Mouse (Mus musculus) heart, embryonic 11.5 days (tissue): ENCODE data around the gene Crybb2. TPM values are rescaled to one million over a fixed set of nuclear protein-coding genes. Genes with fewer than 3 reads are reported as not detected.

Experiments
- ATAC-seq: fragments of 200-750 bp; cut with Nextera tagmentation; replicated peaks from 2 replicates; pipeline ENCODE4 v1.8.0; 2017; ENCODE audit warnings: moderate library complexity; ENCODE audit not compliant: insufficient number of reproducible peaks, low FRiP score, low TSS enrichment
- H3K27ac ChIP-seq: fragments of 300-500 bp; sonication (generic); 2 replicates; pipeline ENCODE4 v1.5.1; 2014; ENCODE audit warnings: mild to moderate bottlenecking, low read depth, low read length
- H3K27me3 ChIP-seq: fragments of 300-500 bp; sonication (generic); 2 replicates; pipeline ENCODE4 v1.6.1; 2014; ENCODE audit warnings: mild to moderate bottlenecking, low read length, mixed read lengths; ENCODE audit not compliant: control insufficient read depth, insufficient read depth
- H3K36me3 ChIP-seq: fragments of 300-500 bp; sonication (generic); 2 replicates; pipeline ENCODE4 v1.6.1; 2014; ENCODE audit warnings: mild to moderate bottlenecking, low read length, moderate library complexity, mixed read lengths; ENCODE audit not compliant: control insufficient read depth, insufficient read depth
- H3K4me1 ChIP-seq: fragments of 300-500 bp; sonication (generic); 2 replicates; pipeline ENCODE4 v1.6.1; 2014; ENCODE audit warnings: low read length; ENCODE audit not compliant: control insufficient read depth, insufficient read depth
- H3K4me2 ChIP-seq: fragments of 300-500 bp; sonication (generic); 2 replicates; pipeline ENCODE4 v1.6.1; 2014; ENCODE audit warnings: mild to moderate bottlenecking, moderate library complexity
- H3K4me3 ChIP-seq: fragments of 300-500 bp; sonication (generic); 2 replicates; pipeline ENCODE4 v1.5.1; 2014; ENCODE audit warnings: low read depth, low read length
- H3K9ac ChIP-seq: fragments of 300-500 bp; sonication (generic); 2 replicates; pipeline ENCODE4 v1.6.1; 2014; ENCODE audit warnings: mild to moderate bottlenecking, low read depth, low read length, moderate library complexity
- H3K9me3 ChIP-seq: fragments of 300-500 bp; sonication (generic); replicated peaks from 2 replicates; pipeline ENCODE4 v1.6.1; 2016; ENCODE audit warnings: low read length; ENCODE audit not compliant: control insufficient read depth
- WGBS: fragments of 180-500 bp; shearing (Covaris S2); extraction: QIAGEN DNeasy Blood & Tissue Kit; methylation state at CpG from one replicate; pipeline ENCODE4 v1.1.7; 2014; ENCODE audit not compliant: insufficient replicate concordance; 5-methylcytosine and 5-hydroxymethylcytosine counted together
- polyA plus RNA-seq: library from polyadenylated mRNA; unstranded; fragments of >200 nt; fragmentation: Nextera tagmentation; extraction: Ambion mirVana; gene quantifications from 2 replicates; pipeline ENCODE4 v1.2.1, GENCODE M21; 2014

Gene Crybb2
- polyA plus RNA-seq = not detected in 2 replicates

DNA sequence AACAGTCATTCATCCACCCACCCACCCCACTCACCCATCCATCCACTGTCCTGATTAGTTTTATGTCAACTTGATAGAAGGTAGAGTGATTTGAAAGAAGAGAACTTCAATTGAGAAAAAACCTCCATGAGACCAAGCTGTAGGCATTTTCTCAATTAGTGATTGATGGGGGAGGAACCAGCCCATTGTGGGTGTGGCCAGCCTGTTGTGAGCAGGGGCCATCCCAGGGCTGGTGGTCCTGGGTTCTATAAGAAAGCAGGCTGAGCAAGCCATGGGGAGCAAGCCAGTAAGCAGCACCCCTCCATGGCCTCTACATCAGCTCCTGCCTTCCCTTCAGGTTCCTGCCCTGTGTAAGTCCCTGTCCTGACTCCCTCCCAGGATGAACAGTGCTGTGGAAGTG lies at the start of gene Crybb2:
TSS of gene Crybb2 (minus strand) at position 101 of the 400 bp plus-strand sequence.
- ATAC-seq = no peak
- no peak within 1 kb of the TSS for H3K9ac ChIP-seq
- H3K27me3 ChIP-seq = no peaks in the 10 kb centered on the region
- H3K9me3 ChIP-seq = no peaks in the 10 kb centered on the region
- H3K4me3 ChIP-seq = no peak within 1 kb of the TSS
- H3K4me2 ChIP-seq = no peak within 1 kb of the TSS
- peaks cover 4% of the 10 kb centered on the region for H3K4me1 ChIP-seq
- H3K36me3 ChIP-seq = no peaks in the 10 kb centered on the region
- H3K27ac ChIP-seq = no peak within 1 kb of the TSS

DNA sequence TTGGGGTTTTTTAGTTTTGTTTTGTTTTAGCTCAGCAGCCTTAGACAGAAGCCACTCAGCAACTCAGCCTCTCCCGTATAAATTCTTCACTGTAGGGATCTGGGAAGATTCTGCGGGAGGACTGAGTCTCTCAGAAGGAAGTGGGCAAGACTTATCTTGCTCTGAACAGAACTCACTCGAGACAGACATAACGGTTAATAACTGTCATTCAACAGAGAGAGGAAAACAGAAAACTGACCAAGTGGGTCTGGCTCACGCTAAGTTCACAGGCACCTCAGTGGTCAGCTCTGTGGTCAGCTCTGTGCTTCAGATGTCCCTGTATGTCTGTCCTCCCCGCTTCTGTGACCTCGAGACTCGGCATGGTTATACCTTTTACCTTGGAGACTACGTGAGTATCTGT lies 49.4 kb upstream of the Crybb2 start:
- H3K27me3 ChIP-seq = no peaks in the 10 kb centered on the region
- no peak for ATAC-seq
- 55% methylated on average over 9 of the region's 9 CpGs for WGBS
- peak overlapping the region; percentile 40; the same call in 1 of the 2 replicates for H3K9ac ChIP-seq
- H3K4me2 ChIP-seq = no peak overlapping the region; the same call in 1 of the 2 replicates
- H3K27ac ChIP-seq = 0 out of 2 replicates have a peak overlapping the region, but pooled peaks have one; percentile 3
- no peaks in the 10 kb centered on the region for H3K36me3 ChIP-seq
- H3K9me3 ChIP-seq = no peaks in the 10 kb centered on the region
- H3K4me1 ChIP-seq = peaks cover 73% of the 10 kb centered on the region
- no peak overlapping the region for H3K4me3 ChIP-seq

DNA sequence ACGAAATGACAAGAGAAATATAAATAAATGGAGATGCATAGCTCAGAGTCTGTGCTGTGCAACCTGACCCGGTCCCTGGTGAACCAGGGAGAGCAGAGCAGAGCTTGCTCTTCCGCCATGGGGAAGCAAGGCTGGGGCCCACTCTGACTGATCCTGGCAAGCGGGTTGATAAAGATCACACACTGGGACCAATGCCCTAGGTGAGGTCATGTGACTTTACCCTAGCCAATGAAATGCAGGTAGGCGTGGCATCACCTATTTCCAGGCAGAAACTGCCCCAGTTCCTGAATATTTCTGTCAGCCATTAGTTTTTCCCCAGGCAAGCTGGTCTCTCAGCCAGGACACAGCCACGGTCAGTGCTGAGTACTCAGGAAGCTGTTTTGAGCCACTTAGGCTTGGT lies 48.8 kb upstream of the Crybb2 start:
- H3K27ac ChIP-seq = no peak overlapping the region
- ATAC-seq = no peak
- 31% methylated on average over 6 of the region's 6 CpGs for WGBS

DNA sequence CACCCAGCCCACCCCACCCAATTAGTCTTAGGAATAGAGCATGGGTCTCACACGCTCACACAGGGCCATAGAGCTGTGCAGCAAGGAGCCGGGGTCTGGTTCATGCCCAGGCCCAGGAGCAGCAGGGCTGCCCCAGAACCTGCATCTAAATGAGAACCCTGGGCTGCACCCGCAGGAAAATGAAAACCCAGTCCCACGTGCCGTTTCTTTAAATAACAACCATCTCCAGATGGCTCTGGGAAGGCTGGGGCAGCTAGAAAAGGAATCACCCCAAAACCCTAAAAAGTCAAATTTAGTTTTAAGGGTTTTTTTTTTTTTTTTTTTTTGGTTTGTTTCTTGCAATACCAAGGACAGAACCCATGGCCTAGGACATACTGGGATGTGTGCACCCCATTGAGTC lies 47.4 kb upstream of the Crybb2 start:
- 77% methylated on average over 5 of the region's 5 CpGs for WGBS
- H3K27me3 ChIP-seq = no peaks in the 10 kb centered on the region
- peaks cover 79% of the 10 kb centered on the region for H3K4me1 ChIP-seq
- no peaks in the 10 kb centered on the region for H3K36me3 ChIP-seq
- ATAC-seq = no peak
- no peak overlapping the region for H3K9ac ChIP-seq
- H3K9me3 ChIP-seq = no peaks in the 10 kb centered on the region
- no peak overlapping the region for H3K4me3 ChIP-seq
- H3K27ac ChIP-seq = no peak overlapping the region
- H3K4me2 ChIP-seq = no peak overlapping the region

More for the DNA sequence above, 48.8 kb upstream of the Crybb2 start:
- Histone ChIP-seq H3K4me3 (no peak overlapping the region), H3K9me3 (no peaks in the 10 kb centered on the region), H3K4me1 (peaks cover 78% of the 10 kb centered on the region), H3K36me3 (no peaks in the 10 kb centered on the region), H3K9ac (no peak overlapping the region), H3K4me2 (no peak overlapping the region), H3K27me3 (no peaks in the 10 kb centered on the region)

DNA sequence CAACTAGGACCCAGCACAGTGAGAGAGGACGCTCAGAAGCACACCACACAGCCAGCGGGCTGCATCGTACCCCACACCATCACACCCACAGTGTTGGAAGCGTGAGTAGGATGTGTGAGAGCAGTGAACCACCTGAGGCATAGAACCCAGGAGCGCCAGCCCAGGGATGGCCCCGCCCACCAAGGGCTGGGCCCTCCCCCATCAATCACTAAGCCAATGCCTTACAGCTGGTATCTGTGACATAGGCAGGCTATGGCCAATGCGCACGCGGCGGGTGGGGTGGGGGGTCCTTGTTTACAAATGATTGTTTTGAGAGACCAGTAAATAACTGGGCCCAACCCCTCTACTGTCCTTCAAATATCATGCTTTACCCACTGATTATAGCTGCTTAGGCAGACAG lies 46.0 kb upstream of the Crybb2 start:
- 51% methylated on average over 10 of the region's 10 CpGs for WGBS
- no peaks in the 10 kb centered on the region for H3K9me3 ChIP-seq
- H3K27me3 ChIP-seq = no peaks in the 10 kb centered on the region
- H3K4me1 ChIP-seq = peaks cover 76% of the 10 kb centered on the region
- H3K27ac ChIP-seq = peak overlapping the region; percentile 98; the same call in 1 of the 2 replicates
- H3K4me3 ChIP-seq = no peak overlapping the region
- H3K36me3 ChIP-seq = no peaks in the 10 kb centered on the region
- H3K9ac ChIP-seq = no peak overlapping the region
- no peak for ATAC-seq
- H3K4me2 ChIP-seq = no peak overlapping the region

DNA sequence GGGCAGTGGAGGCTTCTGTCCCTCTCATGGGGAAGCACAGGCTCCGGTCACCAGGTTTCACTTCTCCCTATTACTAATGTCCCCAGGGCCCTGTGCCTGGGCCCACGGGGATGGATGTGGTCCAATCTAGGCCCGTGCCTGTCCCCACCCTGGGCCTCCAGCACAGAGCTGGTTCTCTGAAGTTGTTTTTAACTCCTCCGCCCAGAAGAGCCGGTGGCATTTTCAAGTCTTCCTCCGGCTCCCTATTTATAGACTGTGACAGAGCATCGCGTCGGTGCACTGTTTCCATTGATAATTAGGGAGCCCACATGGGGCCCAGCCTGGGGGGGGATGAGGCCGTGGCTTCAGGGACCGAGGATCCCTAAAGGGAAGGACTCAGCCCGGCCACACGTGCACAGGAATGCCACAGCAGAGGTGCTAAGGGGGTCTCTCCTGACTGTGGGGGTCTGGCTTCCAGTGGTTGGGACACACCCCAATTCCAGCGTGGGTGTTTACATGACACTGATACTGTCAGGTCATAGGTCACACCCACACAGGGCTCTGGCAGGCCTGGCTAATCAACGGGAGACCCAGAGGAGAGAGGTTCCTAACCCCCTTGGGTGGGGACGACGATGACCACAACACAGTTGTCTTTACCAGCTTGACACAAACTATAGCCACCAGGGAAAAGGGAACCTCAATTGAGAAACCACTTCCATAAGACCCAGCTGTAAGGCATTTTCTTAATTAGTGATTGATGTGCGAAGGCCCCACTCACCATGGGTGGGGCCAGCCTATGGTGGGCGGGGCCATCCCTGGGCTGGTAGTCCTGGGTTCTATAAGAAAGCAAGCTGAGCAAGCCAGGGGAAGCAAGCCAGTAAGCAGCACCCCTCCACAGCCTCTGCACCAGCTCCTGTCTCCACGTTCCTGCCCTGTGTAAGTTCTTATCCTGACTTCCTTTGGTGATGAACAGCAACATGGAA lies 44.6 kb upstream of the Crybb2 start:
- Histone ChIP-seq H3K9ac (peak overlapping the region; percentile 71), H3K27me3 (no peaks in the 10 kb centered on the region), H3K4me3 (no peak overlapping the region), H3K9me3 (no peaks in the 10 kb centered on the region), H3K27ac (peak overlapping the region; percentile 98), H3K36me3 (no peaks in the 10 kb centered on the region), H3K4me1 (peaks cover 72% of the 10 kb centered on the region), H3K4me2 (peak overlapping the region; percentile 48)
- peak; percentile 39; the same call in 1 of the 2 replicates for ATAC-seq
- 21% methylated on average over 20 of the region's 20 CpGs for WGBS

DNA sequence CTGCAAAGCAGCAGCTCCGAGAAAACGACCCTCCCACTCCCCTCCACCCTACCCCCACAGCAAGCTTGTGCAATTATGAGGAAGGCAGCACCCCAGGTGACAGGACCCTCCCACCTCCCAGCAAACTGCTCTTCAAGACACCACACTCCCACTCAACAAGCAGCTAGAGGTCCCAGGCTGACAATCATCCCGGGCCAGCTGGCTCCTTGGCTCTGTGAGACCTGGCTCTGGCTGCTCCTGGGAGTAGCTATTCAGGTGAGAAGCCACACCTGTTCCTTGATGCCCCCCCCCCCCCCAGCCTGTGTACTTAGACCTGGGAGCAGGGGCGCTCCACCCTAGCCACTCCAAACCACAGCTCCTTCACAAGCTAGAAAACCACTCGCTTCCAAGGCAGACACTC lies 43.2 kb upstream of the Crybb2 start:
- no peak for ATAC-seq
- no peak overlapping the region for H3K4me3 ChIP-seq
- no peaks in the 10 kb centered on the region for H3K27me3 ChIP-seq
- peak overlapping the region; percentile 98 for H3K27ac ChIP-seq
- H3K36me3 ChIP-seq = no peaks in the 10 kb centered on the region
- no peak overlapping the region for H3K4me2 ChIP-seq
- WGBS = 35% methylated on average over 5 of the region's 5 CpGs
- H3K4me1 ChIP-seq = peaks cover 69% of the 10 kb centered on the region
- H3K9ac ChIP-seq = peak overlapping the region; percentile 28; the same call in 1 of the 2 replicates
- no peaks in the 10 kb centered on the region for H3K9me3 ChIP-seq

DNA sequence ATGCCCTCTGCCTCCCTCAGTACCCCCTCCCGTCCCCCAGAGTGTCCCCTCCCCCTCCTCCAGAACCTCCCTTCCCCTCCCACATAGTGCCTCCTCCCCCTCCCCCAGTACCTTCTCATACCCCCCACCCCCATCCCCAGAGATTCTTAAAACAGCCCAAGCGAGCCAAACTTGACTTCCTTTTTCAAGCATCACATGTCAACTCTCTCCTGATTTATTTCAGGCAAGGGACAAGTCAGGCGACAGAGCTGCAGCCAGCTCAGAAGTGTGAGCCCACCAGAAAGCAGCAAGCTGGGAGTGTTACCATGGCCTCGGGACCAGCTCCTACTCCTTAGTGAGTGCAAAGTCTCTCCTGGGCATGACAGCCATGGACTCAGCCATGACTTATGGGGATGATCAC lies 41.4 kb upstream of the Crybb2 start:
- no peak overlapping the region for H3K4me3 ChIP-seq
- H3K4me1 ChIP-seq = peaks cover 83% of the 10 kb centered on the region
- H3K27ac ChIP-seq = peak overlapping the region; percentile 88
- 7% methylated on average over 4 of the region's 4 CpGs for WGBS
- no peaks in the 10 kb centered on the region for H3K27me3 ChIP-seq
- no peaks in the 10 kb centered on the region for H3K9me3 ChIP-seq
- peak overlapping the region; percentile 5; the same call in 1 of the 2 replicates for H3K4me2 ChIP-seq
- H3K9ac ChIP-seq = no peak overlapping the region
- H3K36me3 ChIP-seq = no peaks in the 10 kb centered on the region
- no peak for ATAC-seq
